Mouse (Mus musculus) C2C12 (cell line): Measurements from ENCODE around the gene Fbxw9.

Experiments used
- CTCF ChIP-seq: IDR thresholded peaks from one replicate; pipeline ENCODE4 v1.5.1; 2011; ENCODE audit not compliant: control insufficient read depth, insufficient read depth, insufficient read length
- MAX ChIP-seq: IDR thresholded peaks from one replicate; pipeline ENCODE4 v1.6.1; 2011; ENCODE audit warnings: mild to moderate bottlenecking, control low read depth
- MYOG ChIP-seq: IDR thresholded peaks from one replicate; pipeline ENCODE4 v1.6.1; 2011; ENCODE audit not compliant: control insufficient read depth, insufficient read length; ENCODE audit errors: extremely low read depth
- USF1 ChIP-seq: IDR thresholded peaks from one replicate; pipeline ENCODE4 v1.6.1; 2011; ENCODE audit warnings: low read depth, mild to moderate bottlenecking, control low read depth, moderate library complexity

DNA sequence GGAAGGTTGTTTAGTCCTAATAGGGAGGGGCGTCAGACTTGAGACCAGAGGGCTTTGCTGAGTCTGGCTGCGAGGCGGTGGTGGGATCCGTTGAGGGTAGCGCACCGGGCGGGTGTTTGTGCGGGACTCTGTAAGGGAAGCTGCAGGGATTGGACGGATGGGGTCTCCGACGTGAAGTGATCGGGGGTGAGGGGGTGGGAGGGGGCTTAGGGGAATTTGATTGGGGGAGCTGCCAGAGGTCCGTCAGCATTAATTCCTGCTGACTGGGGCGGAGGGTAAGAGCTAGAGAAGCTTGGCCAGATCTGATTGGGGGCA, 22.5 kb upstream of the Fbxw9 start:
- TF ChIP-seq MYOG (no peak), CTCF (no peak), USF1 (no peak), MAX (no peak)
